Mouse (Mus musculus) bone marrow, adult 2 months (tissue): ENCODE measurements at regions not wholly inside any gene's neighbourhood (a gene's known extent, or its start where the extent isn't known, plus 50 kb on each side); places are given as distances from the start of the nearest gene placed in this dataset.

Experiments used
- CTCF ChIP-seq: fragments of 200-500 bp; IDR thresholded peaks from 2 replicates; pipeline ENCODE4 v1.5.1; 2011; ENCODE audit warnings: low read length, control low read depth; ENCODE audit not compliant: control insufficient read depth, insufficient read depth
- POLR2A ChIP-seq: fragments of 200-500 bp; IDR thresholded peaks from 2 replicates; pipeline ENCODE4 v1.6.1; 2011; ENCODE audit warnings: low read depth, mild to moderate bottlenecking, control low read depth, low read length, borderline replicate concordance; ENCODE audit not compliant: control insufficient read depth

GRCm38 (mm10) chr9:101501706-101502465 is 250.3 kb upstream of the Ppp2r3a start:
- TF ChIP-seq POLR2A, result no peak
- TF ChIP-seq CTCF, result no peak
